Mouse (Mus musculus) left cerebral cortex, postnatal 14 days (tissue): ENCODE results near the gene Cdh12. TPM values are rescaled to one million over a fixed set of nuclear protein-coding genes. Genes with fewer than 3 reads are reported as not detected.

Experiments used
- DNase-seq, 2 experiments: peaks; one replicate each; pipeline ENCODE4 v3.0.0; 2021 to 2022; ENCODE audit warnings: low spot score in 2 of 2, mixed read lengths in 1 of 2
- intact Hi-C: fragments of 180-260 bp; cut with DNase I; formaldehyde crosslinking; loops from one replicate; pipeline ENCODE4 v1.15.1; 2025
- microRNA-seq, 2 experiments: library from miRNA; unstranded; fragments of <30 nt; microRNA quantifications; one replicate each; pipeline ENCODE4 v1.2.0; 2022
- total RNA-seq, 2 experiments: library from RNA; stranded (reverse); gene quantifications; 2 replicates each; pipeline ENCODE4 v1.2.3; 2021

The Cdh12 gene
- total RNA-seq, 2 experiments from 2014 or later, result 44.6 to 50.6 TPM

DNA sequence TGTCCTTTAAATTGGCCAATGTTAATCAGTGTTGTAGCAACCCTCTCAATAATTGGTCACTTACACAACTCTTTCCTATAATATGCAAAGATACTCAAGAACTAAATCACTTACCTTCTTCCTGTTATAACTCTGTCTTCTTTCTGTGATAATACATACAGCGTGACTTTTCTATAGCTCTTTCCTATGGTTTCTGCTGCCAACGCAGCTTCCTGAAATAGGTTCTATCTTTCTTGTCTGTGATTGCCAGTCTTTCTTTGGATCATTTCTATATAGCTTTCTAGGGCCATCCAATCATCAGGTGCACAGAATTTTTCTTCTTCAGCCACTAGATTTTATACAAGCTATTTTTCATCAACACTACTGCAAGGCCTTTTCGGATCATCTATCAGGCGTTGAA lies 1106.9 kb downstream of the Cdh12 start:
- intact Hi-C loops, result no loop called here
- peak in 1 of 2 experiments; percentile 18 for DNase-seq

DNA sequence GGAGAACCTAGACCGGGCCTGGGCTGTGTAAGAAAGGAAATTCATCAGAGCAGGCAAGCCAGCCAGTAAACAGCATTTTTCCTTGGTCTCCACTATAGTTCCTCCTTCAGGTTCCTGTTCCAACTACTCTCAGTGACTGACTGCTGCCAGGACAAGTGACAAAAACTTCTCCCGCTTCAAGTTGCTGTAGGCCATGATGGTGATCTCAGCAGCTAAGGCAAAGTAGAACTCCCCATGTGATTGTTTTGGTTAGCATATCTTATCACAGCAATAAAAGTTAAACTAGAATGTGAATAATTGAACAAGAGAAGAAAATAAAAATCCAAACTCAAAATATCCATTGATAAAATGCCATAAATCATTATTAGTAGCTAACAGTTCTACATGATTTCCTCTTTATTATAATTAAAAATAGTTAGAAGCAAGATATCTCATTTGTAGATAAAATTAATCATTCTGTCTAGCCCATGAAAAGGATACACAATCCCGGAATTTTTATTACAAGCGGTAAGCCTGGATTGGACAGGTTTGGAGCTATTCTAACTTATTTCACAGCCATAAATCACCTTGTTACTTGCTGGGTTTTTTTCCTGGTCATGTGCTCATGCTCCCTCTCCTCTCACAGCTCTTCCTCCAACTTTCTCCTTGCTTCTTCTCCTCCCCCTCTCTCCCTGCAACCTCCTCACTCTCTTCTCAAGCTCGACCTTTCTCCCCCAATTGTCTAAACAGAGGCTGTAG lies 1117.4 kb downstream of the Cdh12 start:
- intact Hi-C loops, result no loop called here
- DNase-seq, result no peak

DNA sequence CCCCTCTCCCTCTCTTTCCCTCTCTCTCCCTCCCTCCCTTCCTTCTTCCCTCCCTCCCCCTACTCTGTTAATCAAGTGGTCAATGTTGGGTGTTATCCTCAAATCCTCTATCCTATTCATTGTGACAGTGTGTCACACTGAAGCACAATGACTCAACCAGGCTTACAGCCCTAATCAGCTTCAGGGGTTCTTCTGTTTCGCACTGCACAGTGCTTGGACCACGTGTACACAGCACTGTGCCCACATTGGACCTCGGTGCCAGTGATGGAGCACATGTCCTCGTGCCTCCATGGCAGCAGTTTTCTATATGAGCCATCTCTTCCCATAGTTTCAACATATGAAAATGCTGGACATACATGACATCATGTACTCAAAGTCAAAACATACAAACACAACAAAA lies 1155.4 kb downstream of the Cdh12 start:
- no peak for DNase-seq
- intact Hi-C loops, result no loop called here

Small RNA genes lying within 50 kb of the gene (microRNA-seq; reads per million reads assigned to microRNA genes)
- 0 reads per million in 2 experiments for gene Gm27397

Other genes with a start within 250 kb of the Cdh12 start
- gene Acot10, start 217.5 kb downstream of the Cdh12 start, total RNA-seq, result not detected